Mouse (Mus musculus) B cell, adult 2 months (primary cell): ENCODE measurements around the gene Drd1.

Source experiments
- DNase-seq, 2 experiments: peaks; one replicate each; pipeline ENCODE4 v3.0.0; 2022

The Drd1 gene

GRCm38 (mm10) chr13:54073066-54073465 is 17.6 kb upstream of the Drd1 start:
- DNase-seq, result no peak

- no peak for DNase-seq
Measured at GRCm38 (mm10) chr13:54072526-54073057, 17.1 kb upstream of the Drd1 start.

GRCm38 (mm10) chr13:54071606-54072331 is 16.3 kb upstream of the Drd1 start, which contains the start of gene Sfxn1:
TSS of gene Sfxn1 (plus strand) at chr13:54071869.
- peak; percentile 83 to 88 for DNase-seq

GRCm38 (mm10) chr13:54071011-54071410 is 15.5 kb upstream of the Drd1 start:
- no peak for DNase-seq

- DNase-seq, result no peak
Measured at GRCm38 (mm10) chr13:54067617-54068166, 12.2 kb upstream of the Drd1 start.

- DNase-seq, result no peak
Measured at GRCm38 (mm10) chr13:54066081-54066746, 10.7 kb upstream of the Drd1 start.

GRCm38 (mm10) chr13:54063292-54063691 is 7.8 kb upstream of the Drd1 start:
- DNase-seq, result peak; percentile 12 to 21

- DNase-seq, result no peak
Measured at GRCm38 (mm10) chr13:54062068-54062467, 6.6 kb upstream of the Drd1 start.

- DNase-seq, result peak; percentile 21 to 32
Measured at GRCm38 (mm10) chr13:54054962-54055361, 543 bp downstream of the Drd1 start.

- DNase-seq, result no peak
Measured at GRCm38 (mm10) chr13:54051641-54052040, 3.9 kb downstream of the Drd1 start.

GRCm38 (mm10) chr13:54048679-54049352 is 6.7 kb downstream of the Drd1 start:
- no peak for DNase-seq

- no peak for DNase-seq
Measured at GRCm38 (mm10) chr13:54040256-54040655, 15.2 kb downstream of the Drd1 start.

GRCm38 (mm10) chr13:54037936-54038335 is 17.6 kb downstream of the Drd1 start:
- no peak for DNase-seq

GRCm38 (mm10) chr13:54035541-54035940 is 20.0 kb downstream of the Drd1 start:
- peak; percentile 22 to 23 for DNase-seq

GRCm38 (mm10) chr13:54033653-54034052 is 21.9 kb downstream of the Drd1 start:
- DNase-seq, result no peak

- DNase-seq, result no peak
Measured at GRCm38 (mm10) chr13:54027079-54027478, 28.4 kb downstream of the Drd1 start.

GRCm38 (mm10) chr13:54023311-54023710 is 32.2 kb downstream of the Drd1 start:
- DNase-seq, result no peak

- DNase-seq, result no peak
Measured at GRCm38 (mm10) chr13:54008716-54009115, 46.8 kb downstream of the Drd1 start.
